Mouse (Mus musculus) limb, embryonic 13.5 days (tissue): ENCODE measurements around the gene Pyroxd1. TPM values are rescaled to one million over a fixed set of nuclear protein-coding genes. Genes with fewer than 3 reads are reported as not detected.

Experiments
- ATAC-seq: fragments of 200-750 bp; cut with Nextera tagmentation; 2 replicates; pipeline ENCODE4 v1.8.0; 2017; ENCODE audit warnings: low read depth, moderate number of reproducible peaks, moderate TSS enrichment; ENCODE audit not compliant: low FRiP score
- H3K27ac ChIP-seq: fragments of 300-500 bp; sonication (generic); 2 replicates; pipeline ENCODE4 v1.5.1; 2015; ENCODE audit warnings: inconsistent platforms, mild to moderate bottlenecking, moderate library complexity
- H3K27me3 ChIP-seq: fragments of 300-500 bp; sonication (generic); 2 replicates; pipeline ENCODE4 v1.6.1; 2015; ENCODE audit warnings: mild to moderate bottlenecking, inconsistent platforms
- H3K36me3 ChIP-seq: fragments of 300-500 bp; sonication (generic); 2 replicates; pipeline ENCODE4 v1.6.1; 2015; ENCODE audit warnings: inconsistent platforms, mild to moderate bottlenecking, moderate library complexity
- H3K4me1 ChIP-seq: fragments of 300-500 bp; sonication (generic); 2 replicates; pipeline ENCODE4 v1.6.1; 2015; ENCODE audit warnings: inconsistent platforms
- H3K4me2 ChIP-seq: fragments of 300-500 bp; sonication (generic); replicated peaks from 2 replicates; pipeline ENCODE4 v1.6.1; 2015; ENCODE audit warnings: inconsistent platforms, mild to moderate bottlenecking, moderate library complexity
- H3K4me3 ChIP-seq: fragments of 300-500 bp; sonication (generic); 2 replicates; pipeline ENCODE4 v1.5.1; 2015; ENCODE audit warnings: moderate library complexity, mild to moderate bottlenecking, inconsistent platforms
- H3K9ac ChIP-seq: fragments of 300-500 bp; sonication (generic); 2 replicates; pipeline ENCODE4 v1.6.1; 2015; ENCODE audit warnings: mild to moderate bottlenecking, inconsistent platforms
- H3K9me3 ChIP-seq: fragments of 300-500 bp; sonication (generic); 2 replicates; pipeline ENCODE4 v1.6.1; 2016; ENCODE audit warnings: inconsistent platforms
- WGBS: fragments of 180-500 bp; shearing (Covaris S2); methylation state at CpG from one replicate; pipeline ENCODE4 v1.1.7; 2015; 5-methylcytosine and 5-hydroxymethylcytosine counted together
- polyA plus RNA-seq: library from polyadenylated mRNA; unstranded; fragments of >200 nt; fragmentation: Nextera tagmentation; extraction: Ambion mirVana; gene quantifications from 2 replicates; pipeline ENCODE4 v1.2.1, GENCODE M21; 2015

Gene Pyroxd1
- 17.6 and 19.6 TPM in 2 replicates for polyA plus RNA-seq

GRCm38 (mm10) chr6:142345440-142346038 is at the start of gene Pyroxd1:
TSS of gene Pyroxd1 (plus strand) at chr6:142345654.
- peak; percentile 95 for ATAC-seq
- peak within 1 kb of the TSS; percentile 64 for H3K9ac ChIP-seq
- under 1% methylated on average over 48 of the region's 48 CpGs for WGBS
- peak within 1 kb of the TSS; percentile 52; the same call in 1 of the 2 replicates for H3K27ac ChIP-seq
- peak within 1 kb of the TSS; percentile 72 for H3K4me3 ChIP-seq
- peaks cover 8% of the 10 kb centered on the region for H3K4me1 ChIP-seq
- no peaks in the 10 kb centered on the region for H3K9me3 ChIP-seq
- peak within 1 kb of the TSS; percentile 61 for H3K4me2 ChIP-seq
- H3K27me3 ChIP-seq = no peaks in the 10 kb centered on the region
- peaks cover 14% of the 10 kb centered on the region; the same call in 1 of the 2 replicates for H3K36me3 ChIP-seq

DNA sequence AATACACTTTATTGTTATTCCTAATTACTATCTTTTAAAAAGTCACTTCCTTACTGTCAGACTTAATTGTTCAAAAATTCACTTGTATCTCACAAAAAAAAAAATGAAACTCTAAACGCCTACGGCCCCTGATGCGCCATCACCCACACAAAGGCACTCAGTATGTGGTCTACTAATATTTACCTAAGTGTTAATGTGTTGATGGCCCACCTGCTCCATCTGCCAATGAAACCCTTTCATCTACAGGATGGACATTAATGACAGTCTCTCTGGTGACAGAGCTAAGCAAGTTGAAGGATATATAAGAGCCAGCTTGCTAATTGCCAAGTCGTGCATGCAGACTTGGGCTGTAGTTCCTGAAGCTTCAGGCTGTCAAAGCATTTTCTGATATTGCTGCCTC is 47.4 kb upstream of the Pyroxd1 start, which contains the start of gene Iapp:
Gene Iapp (plus strand): TSS at position 326 of the 400 bp plus-strand sequence.
- no peak for ATAC-seq
- H3K4me2 ChIP-seq = no peak within 1 kb of the TSS
- no peaks in the 10 kb centered on the region for H3K4me1 ChIP-seq
- H3K4me3 ChIP-seq = no peak within 1 kb of the TSS
- H3K9me3 ChIP-seq = no peaks in the 10 kb centered on the region
- WGBS = 55% methylated on average over 4 of the region's 4 CpGs
- no peaks in the 10 kb centered on the region for H3K27me3 ChIP-seq
- H3K27ac ChIP-seq = no peak within 1 kb of the TSS
- no peaks in the 10 kb centered on the region for H3K36me3 ChIP-seq
- no peak within 1 kb of the TSS for H3K9ac ChIP-seq

DNA sequence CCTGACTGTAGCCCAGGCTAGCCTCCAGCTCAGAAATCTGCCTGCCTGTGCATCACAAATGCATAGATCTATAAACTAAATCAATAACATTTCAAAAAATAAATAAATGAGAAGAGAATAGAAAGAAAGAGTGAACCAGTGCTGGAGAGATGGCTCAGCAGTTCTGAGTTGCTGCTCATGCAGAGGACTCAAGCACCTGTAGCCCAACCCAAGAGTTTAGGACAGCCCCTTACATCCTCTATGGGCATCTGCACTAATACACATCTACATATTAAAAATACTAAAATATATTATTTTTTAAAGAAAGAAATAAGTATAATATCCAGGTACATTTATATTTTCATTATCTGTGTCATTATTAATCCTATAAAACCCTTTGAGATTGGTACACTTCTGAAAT is 40.4 kb upstream of the Pyroxd1 start:
- Histone ChIP-seq H3K27ac (no peak overlapping the region), H3K27me3 (no peaks in the 10 kb centered on the region), H3K36me3 (no peaks in the 10 kb centered on the region), H3K4me1 (no peaks in the 10 kb centered on the region), H3K4me3 (no peak overlapping the region), H3K4me2 (no peak overlapping the region), H3K9me3 (peaks cover 5% of the 10 kb centered on the region), H3K9ac (no peak overlapping the region)
- no peak for ATAC-seq

- no peaks in the 10 kb centered on the region for H3K27me3 ChIP-seq
- H3K4me2 ChIP-seq = no peak overlapping the region
- no peak for ATAC-seq
- no peaks in the 10 kb centered on the region for H3K36me3 ChIP-seq
- 88% methylated on average over 5 of the region's 5 CpGs for WGBS
- H3K27ac ChIP-seq = no peak overlapping the region
- no peak overlapping the region for H3K9ac ChIP-seq
- peaks cover 5% of the 10 kb centered on the region for H3K9me3 ChIP-seq
- no peak overlapping the region for H3K4me3 ChIP-seq
- no peaks in the 10 kb centered on the region for H3K4me1 ChIP-seq
Measured at GRCm38 (mm10) chr6:142314285-142314684, 31.2 kb upstream of the Pyroxd1 start.

- H3K36me3 ChIP-seq = no peaks in the 10 kb centered on the region
- H3K4me3 ChIP-seq = no peak overlapping the region
- ATAC-seq = no peak
- H3K4me1 ChIP-seq = no peaks in the 10 kb centered on the region
- no peak overlapping the region for H3K4me2 ChIP-seq
- no peak overlapping the region for H3K9ac ChIP-seq
- no peak overlapping the region for H3K27ac ChIP-seq
- H3K27me3 ChIP-seq = no peaks in the 10 kb centered on the region
- H3K9me3 ChIP-seq = no peaks in the 10 kb centered on the region
Measured at GRCm38 (mm10) chr6:142317106-142317505, 28.3 kb upstream of the Pyroxd1 start.

DNA sequence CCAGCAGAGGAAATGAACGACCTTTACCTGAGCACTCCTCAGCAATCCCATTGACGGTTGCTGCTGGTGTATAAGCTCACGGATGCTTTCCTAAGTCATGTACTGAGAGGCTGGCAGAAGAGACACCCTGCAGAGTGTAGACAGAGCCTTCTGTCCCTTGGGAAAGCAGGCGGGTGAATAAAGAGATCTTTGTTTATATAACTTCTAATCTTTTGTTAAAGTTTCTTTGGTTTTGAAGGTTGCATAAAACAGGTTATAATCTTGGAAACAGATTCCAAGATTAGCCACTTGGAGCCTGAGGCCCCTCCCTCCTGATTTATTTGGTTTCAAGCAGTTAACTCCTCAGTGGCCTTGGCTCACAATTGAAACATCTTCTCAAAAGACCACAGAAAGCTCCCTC is 22.6 kb upstream of the Pyroxd1 start, which contains the start of gene Slco1a5:
Gene Slco1a5 (minus strand): TSS at position 101 of the 400 bp plus-strand sequence.
- Histone ChIP-seq H3K27ac (no peak within 1 kb of the TSS), H3K27me3 (no peaks in the 10 kb centered on the region), H3K36me3 (no peaks in the 10 kb centered on the region), H3K9me3 (no peaks in the 10 kb centered on the region), H3K4me3 (no peak within 1 kb of the TSS), H3K4me2 (no peak within 1 kb of the TSS), H3K9ac (no peak within 1 kb of the TSS), H3K4me1 (no peaks in the 10 kb centered on the region)
- WGBS = 39% methylated on average over 4 of the region's 4 CpGs
- ATAC-seq = no peak

GRCm38 (mm10) chr6:142326598-142326997 is 18.9 kb upstream of the Pyroxd1 start:
- Histone ChIP-seq H3K4me3 (no peak overlapping the region), H3K27ac (no peak overlapping the region), H3K9me3 (no peaks in the 10 kb centered on the region), H3K9ac (no peak overlapping the region), H3K4me1 (no peaks in the 10 kb centered on the region), H3K27me3 (no peaks in the 10 kb centered on the region), H3K4me2 (no peak overlapping the region), H3K36me3 (no peaks in the 10 kb centered on the region)
- ATAC-seq = no peak
- whole genome bisulfite sequencing = 76% methylated on average over 3 of the region's 3 CpGs

GRCm38 (mm10) chr6:142329201-142329600 is 16.3 kb upstream of the Pyroxd1 start:
- H3K9ac ChIP-seq = no peak overlapping the region
- 57% methylated on average over 1 of the region's 1 CpGs for WGBS
- ATAC-seq = no peak
- H3K27me3 ChIP-seq = no peaks in the 10 kb centered on the region
- H3K4me3 ChIP-seq = no peak overlapping the region
- no peaks in the 10 kb centered on the region for H3K9me3 ChIP-seq
- H3K4me1 ChIP-seq = no peaks in the 10 kb centered on the region
- H3K4me2 ChIP-seq = no peak overlapping the region
- no peaks in the 10 kb centered on the region for H3K36me3 ChIP-seq
- no peak overlapping the region for H3K27ac ChIP-seq

GRCm38 (mm10) chr6:142338961-142339360 is 6.5 kb upstream of the Pyroxd1 start:
- no peak for ATAC-seq
- Histone ChIP-seq H3K4me2 (no peak overlapping the region), H3K27ac (no peak overlapping the region), H3K4me3 (no peak overlapping the region), H3K4me1 (no peaks in the 10 kb centered on the region), H3K36me3 (no peaks in the 10 kb centered on the region), H3K27me3 (no peaks in the 10 kb centered on the region), H3K9me3 (no peaks in the 10 kb centered on the region), H3K9ac (no peak overlapping the region)
- WGBS = 65% methylated on average over 2 of the region's 2 CpGs

DNA sequence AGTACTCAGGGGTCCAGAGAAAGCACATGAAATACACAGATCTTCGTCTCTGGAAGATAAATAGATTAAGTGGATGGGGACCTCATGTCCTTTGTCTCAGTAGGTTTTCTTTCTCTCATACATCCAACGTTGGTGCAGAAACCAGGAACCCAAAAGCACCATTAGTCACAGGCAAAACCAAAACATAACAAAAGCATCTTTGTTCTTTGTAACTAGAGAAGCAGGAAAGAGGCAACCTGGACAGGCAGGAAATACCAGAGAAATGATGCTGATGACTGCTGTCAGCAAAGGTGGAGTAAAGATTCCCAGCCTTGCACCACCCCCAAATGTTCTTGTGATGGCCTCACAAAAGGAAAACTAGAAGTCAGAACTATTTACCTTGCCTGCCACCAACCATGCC is 5.9 kb upstream of the Pyroxd1 start:
- Histone ChIP-seq H3K9me3 (no peaks in the 10 kb centered on the region), H3K27ac (no peak overlapping the region), H3K36me3 (no peaks in the 10 kb centered on the region), H3K9ac (no peak overlapping the region), H3K4me2 (no peak overlapping the region), H3K27me3 (no peaks in the 10 kb centered on the region), H3K4me3 (no peak overlapping the region), H3K4me1 (no peaks in the 10 kb centered on the region)
- ATAC-seq = no peak
- 47% methylated on average over 2 of the region's 2 CpGs for WGBS

GRCm38 (mm10) chr6:142343561-142343960 is 1.9 kb upstream of the Pyroxd1 start:
- Histone ChIP-seq H3K27ac (no peak overlapping the region), H3K9me3 (no peaks in the 10 kb centered on the region), H3K4me2 (no peak overlapping the region), H3K4me1 (peaks cover 8% of the 10 kb centered on the region), H3K27me3 (no peaks in the 10 kb centered on the region), H3K36me3 (0 out of 2 replicates have a peak, but pooled peaks cover 1% of the 10 kb centered on the region), H3K9ac (no peak overlapping the region), H3K4me3 (no peak overlapping the region)
- no peak for ATAC-seq
- 75% methylated on average over 2 of the region's 2 CpGs for WGBS

DNA sequence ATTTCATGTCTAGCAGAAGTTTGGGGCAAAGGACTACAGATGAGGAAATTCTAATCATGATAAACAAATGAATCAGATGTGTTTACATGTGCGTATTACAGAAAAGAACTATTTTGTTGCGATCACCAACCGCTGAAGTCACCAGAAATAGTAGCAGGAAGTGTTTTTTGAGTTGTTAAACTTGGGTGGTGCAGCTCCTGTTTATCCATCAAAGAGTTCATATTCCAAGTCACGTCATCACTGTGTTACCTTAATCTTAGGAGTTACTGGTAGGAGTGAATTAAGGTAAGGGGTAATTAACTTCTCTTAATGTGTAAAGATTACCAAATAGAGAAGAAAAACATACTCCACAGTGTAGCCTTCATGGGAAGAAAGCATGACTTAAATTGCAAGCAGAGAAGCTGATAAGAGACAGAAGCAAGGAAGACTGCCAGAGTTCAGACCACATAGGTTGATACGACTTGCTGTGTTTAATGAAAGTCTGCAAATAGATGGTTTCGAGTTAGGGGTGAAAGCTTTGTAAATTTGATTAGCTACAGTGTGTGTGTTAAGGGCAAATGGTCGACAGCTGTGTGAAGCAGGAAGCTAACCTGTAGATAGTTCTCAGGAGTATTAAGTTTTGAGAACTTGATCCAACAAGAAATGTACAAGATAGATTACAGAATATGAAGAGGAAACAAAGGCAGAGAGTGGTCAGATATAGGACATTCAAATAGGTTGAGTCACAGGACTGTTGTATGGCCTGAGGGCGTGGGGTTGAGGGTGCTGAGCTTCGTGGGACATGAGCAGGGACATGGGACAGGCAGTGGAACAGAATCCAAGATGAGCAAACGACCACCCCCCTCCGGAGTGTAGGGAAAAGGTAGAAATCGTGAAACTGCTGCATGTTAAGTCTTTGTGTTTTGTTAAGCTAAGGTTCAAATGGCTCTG is 992 bp downstream of the Pyroxd1 start:
- Histone ChIP-seq H3K4me3 (peak overlapping the region; percentile 72), H3K9me3 (no peaks in the 10 kb centered on the region), H3K27me3 (no peaks in the 10 kb centered on the region), H3K4me1 (peaks cover 8% of the 10 kb centered on the region), H3K36me3 (peaks cover 22% of the 10 kb centered on the region), H3K4me2 (peak overlapping the region; percentile 61), H3K9ac (peak overlapping the region; percentile 64), H3K27ac (no peak overlapping the region)
- ATAC-seq = no peak
- 50% methylated on average over 12 of the region's 12 CpGs for WGBS
